Mouse (Mus musculus): Measurements from ENCODE around the gene C330021F23Rik. TPM values are rescaled to one million over a fixed set of nuclear protein-coding genes. Genes with fewer than 3 reads are reported as not detected.
A peak's percentile ranks its signal among the peaks of the same experiment; 100 is the strongest.

C330021F23Rik gene
- polyA plus RNA-seq, 3 experiments from 2014 or later, result 0.74 TPM; not detected in 2

DNA sequence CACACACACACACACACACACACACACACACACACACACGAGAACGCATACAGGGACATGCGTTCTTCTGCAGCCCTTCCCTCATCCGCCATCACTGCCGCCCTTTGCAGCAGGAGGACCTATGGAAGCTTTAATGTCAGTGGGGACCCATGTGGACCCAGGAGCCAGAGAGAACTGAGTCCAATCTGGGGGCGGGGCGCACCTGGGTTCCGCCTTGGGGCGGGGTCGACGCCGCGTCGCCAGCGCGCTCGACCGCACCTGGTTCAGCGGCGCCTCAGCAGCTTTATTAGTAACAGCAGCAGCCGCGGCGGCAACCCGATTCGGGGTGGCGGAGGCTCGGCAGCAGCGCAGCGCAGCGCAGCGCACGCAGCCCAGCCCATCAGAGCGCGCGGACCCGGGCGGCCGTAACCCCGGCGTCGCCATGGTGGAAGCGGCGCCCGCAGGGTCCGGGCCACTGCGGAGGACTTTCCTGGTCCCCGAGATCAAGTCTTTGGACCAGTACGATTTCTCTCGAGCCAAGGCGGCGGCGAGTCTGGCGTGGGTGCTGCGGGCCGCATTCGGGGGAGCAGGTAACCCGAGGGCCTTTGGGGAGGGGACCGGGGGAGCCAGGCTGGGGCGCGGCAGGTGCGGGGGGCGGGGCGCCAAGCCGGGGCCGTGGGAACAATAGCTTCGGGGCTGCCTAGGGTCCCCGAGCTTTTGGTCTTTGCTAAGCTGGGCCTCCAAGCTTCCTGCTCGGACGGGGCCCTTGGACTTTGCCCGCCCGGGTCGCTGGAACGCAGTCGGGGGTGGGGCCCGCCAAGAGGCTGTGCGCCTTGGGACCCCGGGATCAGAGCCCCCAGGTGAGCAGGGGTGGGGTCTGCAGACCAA, 19.8 kb downstream of the C330021F23Rik start:
- ATAC-seq, result peak; percentile 38

GRCm38 (mm10) chr8:3588258-3588633, 20.5 kb downstream of the C330021F23Rik start:
- ATAC-seq, result no peak

- ATAC-seq, result no peak
Observed at GRCm38 (mm10) chr8:3593470-3593869, 25.7 kb downstream of the C330021F23Rik start.

GRCm38 (mm10) chr8:3594466-3594865, 26.7 kb downstream of the C330021F23Rik start:
- no peak for ATAC-seq

GRCm38 (mm10) chr8:3598054-3598453, 30.3 kb downstream of the C330021F23Rik start:
- ATAC-seq, result no peak

GRCm38 (mm10) chr8:3599219-3599618, 31.4 kb downstream of the C330021F23Rik start:
- ATAC-seq, result no peak

DNA sequence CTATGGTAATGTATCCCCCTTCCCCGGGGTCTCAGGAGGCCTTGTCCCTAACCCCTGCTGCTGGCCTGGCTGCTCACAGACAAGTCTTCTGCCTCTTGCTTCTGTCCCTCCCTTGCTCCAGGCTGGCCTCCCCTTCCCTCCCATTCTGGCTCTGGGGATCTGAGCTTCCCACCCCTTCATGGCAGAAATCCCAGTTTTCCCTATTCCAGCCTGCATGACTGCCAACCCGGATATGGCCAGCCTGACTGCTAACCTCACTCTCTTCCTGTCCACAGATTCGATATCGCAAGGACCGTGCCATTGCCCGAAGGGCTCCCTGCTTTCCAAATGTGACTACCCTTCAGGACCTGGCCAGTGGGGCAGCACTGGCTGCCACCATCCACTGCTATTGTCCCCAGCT, 32.6 kb downstream of the C330021F23Rik start:
- ATAC-seq, result no peak

DNA sequence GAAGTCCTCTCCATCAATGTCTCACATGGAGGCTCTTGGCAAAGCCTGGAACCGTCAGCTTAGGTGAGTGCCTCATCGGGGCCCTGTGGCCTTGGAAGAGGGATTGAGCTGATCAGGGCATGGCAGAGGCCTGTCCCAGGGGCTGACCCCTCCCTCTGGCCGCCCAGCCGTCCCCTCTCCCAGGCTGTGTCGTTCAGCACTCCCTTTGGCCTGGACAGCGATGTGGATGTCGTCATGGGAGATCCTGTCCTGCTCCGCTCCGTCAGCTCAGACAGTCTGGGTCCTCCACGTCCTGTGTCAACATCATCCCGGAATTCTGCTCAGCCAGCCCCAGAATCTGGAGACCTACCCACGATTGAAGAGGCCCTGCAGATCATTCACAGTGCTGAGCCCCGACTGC, 35.6 kb downstream of the C330021F23Rik start:
- no peak for ATAC-seq

DNA sequence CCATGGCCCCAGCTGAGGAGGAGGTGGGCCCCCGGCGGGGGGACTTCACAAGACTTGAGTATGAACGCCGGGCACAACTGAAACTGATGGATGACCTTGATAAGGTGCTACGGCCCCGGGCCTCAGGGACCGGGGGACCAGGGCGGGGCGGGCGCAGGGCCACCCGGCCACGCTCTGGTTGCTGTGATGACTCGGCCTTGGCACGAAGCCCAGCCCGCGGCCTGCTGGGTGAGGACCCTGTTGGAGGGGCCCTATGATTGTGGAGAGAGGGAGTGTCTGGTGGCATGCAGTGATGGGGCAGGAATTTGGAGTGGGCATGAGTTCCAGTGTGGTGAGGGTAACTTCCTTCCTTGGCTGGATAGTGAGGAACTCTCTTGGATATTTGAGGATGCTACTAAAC, 38.8 kb downstream of the C330021F23Rik start:
- ATAC-seq, result no peak

DNA sequence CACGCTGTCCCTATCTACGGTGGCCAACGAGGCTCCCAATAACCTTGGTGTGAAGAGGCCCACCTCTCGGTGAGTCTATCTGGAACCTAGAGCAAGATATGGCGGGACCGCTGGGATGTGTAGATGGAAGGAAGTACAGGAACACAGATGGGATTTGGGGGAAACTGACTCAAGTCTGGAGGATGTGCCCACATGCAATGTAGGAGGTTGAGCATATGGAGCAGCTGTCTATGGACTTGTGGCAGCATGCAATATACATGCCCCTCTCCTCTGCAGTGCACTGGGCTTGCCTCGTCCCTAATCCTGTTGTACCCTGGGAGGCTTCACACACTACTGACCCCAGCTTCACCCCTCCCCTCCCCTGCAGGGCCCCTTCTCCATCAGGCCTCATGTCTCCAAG, 40.0 kb downstream of the C330021F23Rik start:
- ATAC-seq, result no peak

DNA sequence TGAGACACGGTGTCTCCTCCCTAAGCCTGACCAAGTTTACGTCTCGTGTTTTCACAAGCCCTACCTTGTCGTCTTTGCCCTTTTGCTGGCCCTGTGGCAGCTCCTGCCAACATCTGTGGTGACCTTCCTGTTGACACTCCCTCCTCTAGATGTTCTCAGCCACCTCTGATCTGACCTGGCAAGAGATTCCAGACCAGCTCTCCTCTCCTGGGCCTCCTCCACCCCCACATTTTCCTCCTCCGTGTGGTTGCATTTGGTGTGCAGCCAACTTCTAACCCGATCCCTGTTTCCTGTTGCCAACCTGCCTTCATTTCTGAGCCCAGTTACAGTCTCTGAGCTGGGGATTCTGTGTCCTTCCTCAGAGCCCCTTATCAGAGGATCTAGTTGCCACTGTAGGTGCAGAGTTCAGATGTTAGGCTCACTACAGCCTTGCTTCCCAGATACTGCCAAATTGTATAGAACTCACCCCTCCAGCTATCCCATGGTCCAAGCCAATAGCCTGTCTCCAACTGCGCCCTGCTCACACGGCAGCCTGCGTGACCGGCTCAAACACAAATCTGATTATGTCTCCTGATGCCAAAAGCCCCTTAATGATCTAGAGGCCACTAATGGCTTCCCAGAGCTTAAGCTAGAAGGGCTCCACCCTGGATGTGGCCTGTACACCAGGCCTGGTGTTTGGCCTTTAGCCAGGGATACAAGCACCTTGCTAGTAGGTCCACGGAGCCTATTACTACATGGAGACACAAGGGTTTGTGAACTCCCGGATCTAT, 41.4 kb downstream of the C330021F23Rik start:
- no peak for ATAC-seq

DNA sequence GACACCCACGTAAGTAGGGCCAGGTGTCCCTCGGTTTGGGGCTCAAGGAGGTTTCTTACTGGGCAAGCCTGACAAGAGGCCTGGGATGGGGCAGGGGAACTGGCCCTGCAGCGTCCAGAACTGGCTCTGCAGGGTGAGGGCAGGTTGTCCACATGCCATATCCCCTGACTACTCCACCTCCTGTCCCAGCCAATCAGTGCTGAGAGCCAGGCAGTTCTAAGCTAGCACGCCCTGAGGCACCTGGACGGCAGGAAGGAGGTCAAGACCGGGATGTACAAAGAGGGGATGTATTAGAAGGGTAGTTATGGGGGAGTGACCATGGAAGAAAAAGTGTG, 42.0 kb downstream of the C330021F23Rik start:
- ATAC-seq, result no peak

- peak; percentile 93 for ATAC-seq
Observed at GRCm38 (mm10) chr8:3621199-3621970, 53.6 kb downstream of the C330021F23Rik start, which contains the start of the genes Xab2 and Pet100. Xab2 (minus strand) TSS chr8:3621316. Pet100 (plus strand) TSS chr8:3621548.

- ATAC-seq, result no peak
Observed at GRCm38 (mm10) chr8:3622119-3622518, 54.3 kb downstream of the C330021F23Rik start.

- ATAC-seq, result no peak
Observed at GRCm38 (mm10) chr8:3625445-3625844, 57.7 kb downstream of the C330021F23Rik start, which contains the start of gene Pcp2. Pcp2 (minus strand) TSS chr8:3625545.

DNA sequence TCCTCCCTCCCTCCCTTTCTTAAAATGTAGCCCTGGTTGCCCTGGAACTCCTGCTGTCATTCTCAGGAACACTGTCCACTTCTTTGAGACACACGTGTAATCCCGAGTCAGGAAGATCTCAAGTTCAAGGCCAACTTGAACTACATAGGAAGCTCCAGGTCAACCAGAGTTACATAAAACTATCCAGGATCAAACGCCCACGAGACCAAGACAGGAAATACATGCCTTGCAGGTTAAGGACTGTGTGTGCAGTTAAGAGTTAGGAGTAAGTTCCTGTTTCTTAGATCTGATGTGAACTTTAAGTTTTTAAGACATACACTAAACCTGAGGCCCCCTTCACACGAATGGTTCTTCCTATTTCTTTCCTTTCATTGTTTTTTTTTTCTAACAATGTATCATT, 59.2 kb downstream of the C330021F23Rik start:
- no peak for ATAC-seq

- peak; percentile 41 for ATAC-seq
Observed at GRCm38 (mm10) chr8:3628014-3628413, 60.2 kb downstream of the C330021F23Rik start.

DNA sequence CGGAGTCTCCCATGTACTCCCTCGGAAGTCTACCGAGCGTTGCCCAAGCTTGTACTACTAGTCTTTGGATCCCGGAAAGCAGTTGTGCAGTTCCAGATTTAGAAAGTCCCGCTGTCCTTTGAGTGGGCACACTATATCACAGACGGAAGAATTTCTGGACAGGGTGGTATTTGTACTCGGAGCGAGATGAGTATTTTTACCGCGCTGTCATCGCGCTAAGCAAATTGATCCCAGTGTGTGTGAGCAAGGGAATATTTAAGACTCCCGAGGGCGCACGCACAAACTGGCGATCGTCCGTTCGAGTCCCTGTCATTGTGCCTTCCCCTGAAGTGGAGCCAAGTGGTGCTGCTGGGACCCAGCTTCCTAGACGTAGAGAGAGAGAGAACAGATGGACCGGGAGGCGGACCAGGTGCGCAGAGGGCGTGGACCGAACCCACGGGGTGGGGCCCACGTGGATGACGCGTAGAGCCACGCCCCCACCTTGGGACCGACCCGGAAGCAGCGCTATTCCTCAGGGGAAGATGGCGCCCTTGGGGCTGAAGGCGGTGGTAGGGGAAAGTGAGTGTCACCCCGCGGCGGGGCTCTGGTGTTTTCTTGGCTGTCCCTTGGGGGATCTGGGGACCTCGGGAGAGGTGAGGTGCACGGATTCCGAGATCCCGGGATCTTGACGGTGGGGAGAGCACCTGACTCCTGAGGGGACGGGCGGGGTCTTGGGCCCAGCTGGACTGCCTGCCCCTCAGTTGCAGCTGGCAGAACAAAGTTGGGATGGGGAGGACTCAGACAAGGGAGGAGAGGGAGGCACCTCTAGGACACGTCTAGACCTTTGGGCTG, 63.1 kb downstream of the C330021F23Rik start, which contains the start of gene Stxbp2:
Gene Stxbp2, plus strand, starts transcription at position 309 of the 831 bp plus-strand sequence.
- peak; percentile 98 for ATAC-seq

GRCm38 (mm10) chr8:3631478-3631875, 63.7 kb downstream of the C330021F23Rik start:
- no peak for ATAC-seq
